Mouse (Mus musculus) E14TG2a.4 (cell line): Measurements from ENCODE around the gene Tec.

Experiments used
- CTCF ChIP-seq: conservative IDR thresholded peaks from 2 replicates; pipeline ENCODE4 v1.5.1; 2014; ENCODE audit warnings: low read length
- NANOG ChIP-seq: IDR thresholded peaks from 2 replicates; pipeline ENCODE4 v1.6.1; 2014; ENCODE audit warnings: borderline replicate concordance, low read length, mixed read lengths
- POU5F1 ChIP-seq: IDR thresholded peaks from 2 replicates; pipeline ENCODE4 v1.6.1; 2014; ENCODE audit warnings: low read length, borderline replicate concordance

DNA sequence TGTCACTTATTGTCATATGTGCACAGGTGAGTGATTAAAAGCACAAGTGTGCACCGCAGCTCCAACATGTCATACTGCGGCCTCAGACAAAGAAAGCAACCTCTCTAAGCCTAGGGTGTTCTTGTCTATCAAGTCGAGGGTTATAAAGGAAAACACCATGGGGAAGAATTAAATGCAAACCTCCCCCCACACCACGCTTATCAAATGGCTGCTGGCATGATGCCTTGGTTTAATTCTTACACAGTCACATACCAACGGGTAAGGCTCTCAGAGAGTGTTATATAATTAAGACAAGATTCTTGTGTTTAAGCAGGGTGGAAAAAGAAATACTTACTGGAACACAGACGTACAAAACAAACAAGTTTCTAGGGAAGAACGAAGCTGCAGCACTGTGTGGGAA, 132.5 kb downstream of the Tec start:
- TF ChIP-seq CTCF, result no peak
- no peak for TF ChIP-seq NANOG
- TF ChIP-seq POU5F1, result no peak
